Mouse (Mus musculus) heart, postnatal 0 days (tissue): Measurements from ENCODE around the gene Igf2bp3. TPM values are rescaled to one million over a fixed set of nuclear protein-coding genes. Genes with fewer than 3 reads are reported as not detected.

Experiments
- ATAC-seq: fragments of 200-750 bp; cut with Nextera tagmentation; 2 replicates; pipeline ENCODE4 v1.8.0; 2017; ENCODE audit warnings: low read depth, moderate number of reproducible peaks, moderate library complexity; ENCODE audit not compliant: insufficient read depth
- DNase-seq: peaks from one replicate; pipeline ENCODE4 v3.0.0-alpha.2; 2016; ENCODE audit warnings: low spot score
- H3K27ac ChIP-seq: fragments of 300-500 bp; sonication (generic); 2 replicates; pipeline ENCODE4 v1.5.1; 2014; ENCODE audit warnings: low read depth, mild to moderate bottlenecking
- H3K27me3 ChIP-seq: fragments of 300-500 bp; sonication (generic); 2 replicates; pipeline ENCODE4 v1.6.1; 2014; ENCODE audit warnings: low read length, mixed read lengths; ENCODE audit not compliant: control insufficient read depth, insufficient read depth
- H3K36me3 ChIP-seq: fragments of 300-500 bp; sonication (generic); replicated peaks from 2 replicates; pipeline ENCODE4 v1.6.1; 2014; ENCODE audit warnings: low read length, mixed read lengths; ENCODE audit not compliant: control insufficient read depth, insufficient read depth
- H3K4me1 ChIP-seq: fragments of 300-500 bp; sonication (generic); 2 replicates; pipeline ENCODE4 v1.6.1; 2014; ENCODE audit warnings: antibody characterized with exemption; ENCODE audit not compliant: control insufficient read depth, insufficient read depth
- H3K4me2 ChIP-seq: fragments of 300-500 bp; sonication (generic); 2 replicates; pipeline ENCODE4 v1.6.1; 2014; ENCODE audit warnings: low read depth, mild to moderate bottlenecking, low read length, moderate library complexity
- H3K4me3 ChIP-seq: fragments of 300-500 bp; sonication (generic); 2 replicates; pipeline ENCODE4 v1.5.1; 2014; ENCODE audit warnings: low read depth, low read length
- H3K9ac ChIP-seq: fragments of 300-500 bp; sonication (generic); replicated peaks from 2 replicates; pipeline ENCODE4 v1.6.1; 2014; ENCODE audit warnings: low read depth, low read length, mixed read lengths
- H3K9me3 ChIP-seq: fragments of 300-500 bp; sonication (generic); replicated peaks from 2 replicates; pipeline ENCODE4 v1.6.1; 2016; ENCODE audit warnings: low read length; ENCODE audit not compliant: control insufficient read depth
- CTCF ChIP-seq: IDR thresholded peaks from 2 replicates; pipeline ENCODE4 v1.5.1; 2016; ENCODE audit warnings: antibody characterized with exemption, control low read depth, low read depth
- EP300 ChIP-seq: IDR thresholded peaks from 2 replicates; pipeline ENCODE4 v1.6.1; 2016; ENCODE audit warnings: antibody characterized with exemption, low read depth
- WGBS: fragments of 180-500 bp; shearing (Covaris S2); extraction: QIAGEN DNeasy Blood & Tissue Kit; methylation state at CpG from one replicate; pipeline ENCODE4 v1.1.7; 2014; 5-methylcytosine and 5-hydroxymethylcytosine counted together
- polyA plus RNA-seq: library from polyadenylated mRNA; unstranded; fragments of >200 nt; fragmentation: Nextera tagmentation; extraction: Ambion mirVana; gene quantifications from 2 replicates; pipeline ENCODE4 v1.2.1, GENCODE M21; 2015
- total RNA-seq: library from RNA; depleted of rRNA; stranded (reverse); fragments of >200 nt; gene quantifications from 2 replicates; pipeline ENCODE4 v1.2.3, GENCODE M21; 2014; ENCODE audit warnings: low replicate concordance

The Igf2bp3 gene
- total and polyA plus RNA-seq, 2 experiments from 2014 or later = 9.4 to 21.0 TPM

- H3K27ac ChIP-seq = no peak overlapping the region
- H3K9me3 ChIP-seq = no peaks in the 10 kb centered on the region
- H3K27me3 ChIP-seq = no peaks in the 10 kb centered on the region
- H3K4me3 ChIP-seq = no peak overlapping the region
- 55% methylated on average over 2 of the region's 2 CpGs for WGBS
- H3K4me2 ChIP-seq = no peak overlapping the region
- no peaks in the 10 kb centered on the region for H3K36me3 ChIP-seq
- no peak for TF ChIP-seq EP300
- TF ChIP-seq CTCF = no peak
- DNase-seq = no peak
- no peak overlapping the region for H3K9ac ChIP-seq
- ATAC-seq = no peak
- peaks cover 22% of the 10 kb centered on the region for H3K4me1 ChIP-seq
These were observed 54.8 kb downstream of the Igf2bp3 start for GRCm38 (mm10) chr6:49159971-49160370.

- no peak for ATAC-seq
- DNase-seq = no peak
- TF ChIP-seq CTCF (no peak), EP300 (no peak)
- Histone ChIP-seq H3K4me3 (no peak overlapping the region), H3K9me3 (no peaks in the 10 kb centered on the region), H3K4me2 (no peak overlapping the region), H3K36me3 (no peaks in the 10 kb centered on the region), H3K9ac (no peak overlapping the region), H3K27ac (no peak overlapping the region), H3K4me1 (peaks cover 15% of the 10 kb centered on the region), H3K27me3 (no peaks in the 10 kb centered on the region)
- 66% methylated on average over 3 of the region's 3 CpGs for WGBS
These were observed 58.0 kb downstream of the Igf2bp3 start for GRCm38 (mm10) chr6:49156826-49157175.

GRCm38 (mm10) chr6:49156170-49156825 lies 58.5 kb downstream of the Igf2bp3 start:
- H3K4me2 ChIP-seq = no peak overlapping the region
- no peak for ATAC-seq
- no peak for TF ChIP-seq EP300
- TF ChIP-seq CTCF = no peak

GRCm38 (mm10) chr6:49151465-49151864 lies 63.3 kb downstream of the Igf2bp3 start:
- DNase-seq (no peak), ATAC-seq (no peak)
- Histone ChIP-seq H3K9me3 (no peaks in the 10 kb centered on the region), H3K36me3 (no peaks in the 10 kb centered on the region), H3K4me1 (peaks cover 18% of the 10 kb centered on the region), H3K4me2 (no peak overlapping the region), H3K27ac (no peak overlapping the region), H3K27me3 (no peaks in the 10 kb centered on the region), H3K4me3 (no peak overlapping the region), H3K9ac (no peak overlapping the region)
- WGBS = 74% methylated on average over 4 of the region's 4 CpGs
- TF ChIP-seq CTCF = no peak

More at GRCm38 (mm10) chr6:49156170-49156825, 58.5 kb downstream of the Igf2bp3 start:
- H3K9ac ChIP-seq = no peak overlapping the region
- no peaks in the 10 kb centered on the region for H3K9me3 ChIP-seq
- peaks cover 18% of the 10 kb centered on the region for H3K4me1 ChIP-seq
- WGBS = 66% methylated on average over 5 of the region's 5 CpGs
- no peak overlapping the region for H3K4me3 ChIP-seq
- H3K27me3 ChIP-seq = no peaks in the 10 kb centered on the region
- H3K36me3 ChIP-seq = no peaks in the 10 kb centered on the region
- no peak overlapping the region for H3K27ac ChIP-seq
- DNase-seq = no peak

- H3K4me2 ChIP-seq = no peak overlapping the region
- WGBS = 77% methylated on average over 9 of the region's 9 CpGs
- no peak overlapping the region for H3K27ac ChIP-seq
- no peak overlapping the region for H3K9ac ChIP-seq
- H3K36me3 ChIP-seq = no peaks in the 10 kb centered on the region
- no peak for DNase-seq
- H3K9me3 ChIP-seq = no peaks in the 10 kb centered on the region
- no peak for ATAC-seq
- H3K27me3 ChIP-seq = no peaks in the 10 kb centered on the region
- H3K4me1 ChIP-seq = peaks cover 11% of the 10 kb centered on the region
- no peak for TF ChIP-seq CTCF
- TF ChIP-seq EP300 = no peak
- H3K4me3 ChIP-seq = no peak overlapping the region
These were observed 64.2 kb downstream of the Igf2bp3 start for GRCm38 (mm10) chr6:49150349-49151229.
